Mouse (Mus musculus) erythroblast, embryonic 14.5 days (primary cell): Measurements from ENCODE around the gene Hypk. TPM values are rescaled to one million over a fixed set of nuclear protein-coding genes. Genes with fewer than 3 reads are reported as not detected.
"Not testable (repeated sequence)": the region's sequence is repeated elsewhere in the genome, so short reads cannot be mapped to it uniquely, and the experiment has no call there.

Experiments used
- H3K27me3 ChIP-seq: 2 replicates; pipeline ENCODE4 v1.6.1; 2012; ENCODE audit warnings: inconsistent platforms; ENCODE audit not compliant: control insufficient read depth
- H3K36me3 ChIP-seq: 2 replicates; pipeline ENCODE4 v1.6.1; 2012; ENCODE audit warnings: mild to moderate bottlenecking, inconsistent platforms; ENCODE audit not compliant: control insufficient read depth
- H3K4me1 ChIP-seq: 2 replicates; pipeline ENCODE4 v1.6.1; 2012; ENCODE audit warnings: inconsistent platforms; ENCODE audit not compliant: control insufficient read depth
- H3K4me3 ChIP-seq: replicated peaks from 2 replicates; pipeline ENCODE3; 2012; ENCODE audit warnings: moderate library complexity, mild to moderate bottlenecking, inconsistent platforms
- H3K9me3 ChIP-seq: 2 replicates; pipeline ENCODE4 v1.6.1; 2012; ENCODE audit warnings: low read length, inconsistent platforms, mixed read lengths; ENCODE audit not compliant: control insufficient read depth
- GATA1 ChIP-seq: IDR thresholded peaks from 2 replicates; pipeline ENCODE4 v1.6.1; 2012; ENCODE audit warnings: low read length, inconsistent platforms, mixed read lengths
- TAL1 ChIP-seq: IDR thresholded peaks from 3 replicates; pipeline ENCODE4 v1.6.1; 2012; ENCODE audit warnings: low read length, inconsistent platforms, mixed read lengths
- polyA plus RNA-seq: library from polyadenylated mRNA; stranded (reverse); fragments of >175 nt; gene quantifications from 2 replicates; pipeline ENCODE4 v1.2.3, GENCODE M21; 2012

Gene Hypk
- polyA plus RNA-seq, 1 experiment = 0.17 TPM

- TF ChIP-seq TAL1 (no peak), GATA1 (no peak)
Observed at GRCm38 (mm10) chr2:121480498-121480897, 27.4 kb downstream of the Hypk start.

GRCm38 (mm10) chr2:121480916-121481315 is 27.8 kb downstream of the Hypk start:
- not testable (repeated sequence) for H3K36me3 ChIP-seq, H3K4me1 ChIP-seq, H3K27me3 ChIP-seq, H3K4me3 ChIP-seq, H3K9me3 ChIP-seq

More at GRCm38 (mm10) chr2:121480498-121480897, 27.4 kb downstream of the Hypk start:
- Histone ChIP-seq H3K4me3 (no peak overlapping the region), H3K27me3 (no peaks in the 10 kb centered on the region), H3K4me1 (no peaks in the 10 kb centered on the region), H3K9me3 (no peaks in the 10 kb centered on the region), H3K36me3 (peaks cover 5% of the 10 kb centered on the region)

GRCm38 (mm10) chr2:121483576-121483975 is 30.5 kb downstream of the Hypk start:
- no peak for TF ChIP-seq GATA1
- TF ChIP-seq TAL1 = no peak
- H3K27me3 ChIP-seq = no peaks in the 10 kb centered on the region
- H3K9me3 ChIP-seq = no peaks in the 10 kb centered on the region
- peaks cover 2% of the 10 kb centered on the region; the same call in 1 of the 2 replicates for H3K36me3 ChIP-seq
- no peaks in the 10 kb centered on the region for H3K4me1 ChIP-seq
- no peak overlapping the region for H3K4me3 ChIP-seq

- not testable (repeated sequence) for H3K27me3 ChIP-seq, H3K9me3 ChIP-seq
Observed at GRCm38 (mm10) chr2:121484403-121484802, 31.3 kb downstream of the Hypk start.

GRCm38 (mm10) chr2:121501550-121501949 is 48.5 kb downstream of the Hypk start:
- H3K9me3 ChIP-seq, H3K4me1 ChIP-seq, H3K4me3 ChIP-seq, H3K27me3 ChIP-seq: not testable (repeated sequence)
- peaks cover 14% of the 10 kb centered on the region for H3K36me3 ChIP-seq

More at GRCm38 (mm10) chr2:121484403-121484802, 31.3 kb downstream of the Hypk start:
- not testable (repeated sequence) for H3K36me3 ChIP-seq, H3K4me1 ChIP-seq, H3K4me3 ChIP-seq

GRCm38 (mm10) chr2:121505942-121506882 is 53.1 kb downstream of the Hypk start, which contains the start of the genes Mfap1a and Wdr76:
Gene Mfap1a (minus strand): TSS chr2:121506665.
Gene Wdr76 (plus strand): TSS chr2:121506723.
- H3K27me3 ChIP-seq, H3K9me3 ChIP-seq: not testable (repeated sequence)
- H3K4me3 ChIP-seq = peak within 1 kb of the TSS; percentile 71
- H3K4me1 ChIP-seq = peaks cover 43% of the 10 kb centered on the region
- H3K36me3 ChIP-seq = peaks cover 42% of the 10 kb centered on the region

GRCm38 (mm10) chr2:121507173-121507950 is 54.3 kb downstream of the Hypk start:
- Histone ChIP-seq H3K27me3 (no peaks in the 10 kb centered on the region), H3K9me3 (peaks cover 2% of the 10 kb centered on the region; the same call in 1 of the 2 replicates), H3K36me3 (peaks cover 51% of the 10 kb centered on the region), H3K4me1 (peaks cover 47% of the 10 kb centered on the region), H3K4me3 (peak overlapping the region; percentile 71)
- TF ChIP-seq GATA1 (no peak), TAL1 (no peak)

GRCm38 (mm10) chr2:121507951-121508330 is 54.9 kb downstream of the Hypk start:
- TF ChIP-seq TAL1 (no peak), GATA1 (no peak)
- H3K36me3 ChIP-seq = peaks cover 54% of the 10 kb centered on the region
- peaks cover 52% of the 10 kb centered on the region for H3K4me1 ChIP-seq

More at GRCm38 (mm10) chr2:121507951-121508330, 54.9 kb downstream of the Hypk start:
- H3K4me3 ChIP-seq = peak overlapping the region; percentile 71
- H3K27me3 ChIP-seq = no peaks in the 10 kb centered on the region
- H3K9me3 ChIP-seq = peaks cover 2% of the 10 kb centered on the region; the same call in 1 of the 2 replicates

Other genes with a start within 250 kb of the Hypk start
- gene Trp53bp1, start 181.9 kb upstream of the Hypk start, polyA plus RNA-seq = 2.9 and 3.1 TPM in 2 replicates
- gene Map1a, start 163.7 kb upstream of the Hypk start, polyA plus RNA-seq = 0.02 and 0.03 TPM in 2 replicates
- gene Ppip5k1, start 97.9 kb upstream of the Hypk start, polyA plus RNA-seq = 0.27 and 0.67 TPM in 2 replicates
- gene Ckmt1, start 95.6 kb upstream of the Hypk start, polyA plus RNA-seq = not detected in 2 replicates
- not detected in 2 replicates for gene Strc, start 66.1 kb upstream of the Hypk start, polyA plus RNA-seq
- 16.4 and 16.8 TPM in 2 replicates for gene Pdia3, start 39.5 kb upstream of the Hypk start, polyA plus RNA-seq
- gene Catsper2, start 39.5 kb upstream of the Hypk start, polyA plus RNA-seq = not detected in 2 replicates
- not detected in 2 replicates for gene Ell3, start 9.0 kb upstream of the Hypk start, polyA plus RNA-seq
- 65.1 and 75.3 TPM in 2 replicates for gene Serf2, start 4.1 kb upstream of the Hypk start, polyA plus RNA-seq
- gene Serinc4, start 3.5 kb downstream of the Hypk start, polyA plus RNA-seq = 0.04 TPM in 1 of 2 replicates, not detected in the other
- 0.22 and 0.29 TPM in 2 replicates for gene Mfap1b, start 20.8 kb downstream of the Hypk start, polyA plus RNA-seq
- 0.45 and 0.75 TPM in 2 replicates for gene Mfap1a, start 53.4 kb downstream of the Hypk start, polyA plus RNA-seq
- gene Wdr76, start 53.4 kb downstream of the Hypk start, polyA plus RNA-seq = 0.08 and 0.11 TPM in 2 replicates